Mouse (Mus musculus): ENCODE data around the gene Ikbkg. TPM values are rescaled to one million over a fixed set of nuclear protein-coding genes. Genes with fewer than 3 reads are reported as not detected.
"Not testable (repeated sequence)": the region's sequence is repeated elsewhere in the genome, so short reads cannot be mapped to it uniquely, and the experiment has no call there.

Gene Ikbkg
- total RNA-seq, 2 experiments from 2014 or later, result 45.7 to 48.4 TPM

GRCm38 (mm10) chrX:74428826-74429276 is 35.8 kb downstream of the Ikbkg start, which contains the start of gene G6pdx:
TSS of gene G6pdx (minus strand) at chrX:74429194.
- intact Hi-C loops (cut with DNase I), result loop anchor here (10.0 kb wide), 2 partner anchors 464 to 714 kb away; partner anchors contain the start of genes Abcd1, Bcap31 and Hcfc1
- peak; percentile 91 for DNase-seq

GRCm38 (mm10) chrX:74429290-74429821 is 36.3 kb downstream of the Ikbkg start:
- peak; percentile 81 to 85 for DNase-seq
- intact Hi-C loops (cut with DNase I), result loop anchor here (10.0 kb wide), 2 partner anchors 465 to 715 kb away; partner anchors contain the start of genes Abcd1, Bcap31 and Hcfc1

GRCm38 (mm10) chrX:74451157-74451912 is 58.2 kb downstream of the Ikbkg start:
- DNase-seq, result no peak
- intact Hi-C loops (cut with DNase I), result no loop called here

- intact Hi-C loops (cut with DNase I), result no loop called here
- DNase-seq, result no peak
Observed at GRCm38 (mm10) chrX:74452773-74453172, 59.7 kb downstream of the Ikbkg start.

GRCm38 (mm10) chrX:74481349-74481885 is 88.3 kb downstream of the Ikbkg start, which contains the start of gene Gm6880:
TSS of gene Gm6880 (minus strand) at chrX:74481399.
- intact Hi-C loops (cut with DNase I), result not testable (repeated sequence)

GRCm38 (mm10) chrX:74497131-74497530 is 104.0 kb downstream of the Ikbkg start:
- peak in 1 of 2 experiments; percentile 0 for DNase-seq
- intact Hi-C loops (cut with DNase I), result no loop called here

More at GRCm38 (mm10) chrX:74481349-74481885, 88.3 kb downstream of the Ikbkg start, which contains the start of gene Gm6880:
- DNase-seq, result not testable (repeated sequence)

Other genes with a start within 250 kb of the Ikbkg start
- gene Tex28, start 225.5 kb upstream of the Ikbkg start, total RNA-seq (2021), result not detected
- not detected for gene Tktl1, start 216.0 kb upstream of the Ikbkg start, total RNA-seq (2021)
- gene Flna, start 143.5 kb upstream of the Ikbkg start, total RNA-seq (2021), result 100 to 1,000 TPM; 245 TPM
- 10 to 100 TPM; 39.7 to 47.5 TPM for gene Emd, start 138.6 kb upstream of the Ikbkg start, total RNA-seq (2021)
- gene Rpl10, start 122.5 kb upstream of the Ikbkg start, total RNA-seq (2021), result 100 to 1,000 TPM; 247 to 291 TPM
- 10 to 100 TPM; 40.4 to 44.1 TPM for gene Taz, start 111.4 kb upstream of the Ikbkg start, total RNA-seq (2021)
- gene Dnase1l1, start 111.0 kb upstream of the Ikbkg start, total RNA-seq (2021), result 10 to 100 TPM; 14.7 to 17.7 TPM
- gene Atp6ap1, start 96.2 kb upstream of the Ikbkg start, total RNA-seq (2021), result 100 to 1,000 TPM; 119 to 123 TPM
- gene Gdi1, start 88.3 kb upstream of the Ikbkg start, total RNA-seq (2021), result 10 to 100 TPM; 88.1 to 93.0 TPM
- 10 to 100 TPM; 29.9 to 33.9 TPM for gene Fam50a, start 80.3 kb upstream of the Ikbkg start, total RNA-seq (2021)
- gene Plxna3, start 64.2 kb upstream of the Ikbkg start, total RNA-seq (2021), result 1 to 10 TPM; 1.8 to 2.3 TPM
- gene Lage3, start 39.7 kb upstream of the Ikbkg start, total RNA-seq (2021), result 10 to 100 TPM; 44.3 to 45.0 TPM
- 10 to 100 TPM; 47.1 to 53.3 TPM for gene Ubl4a, start 20.1 kb upstream of the Ikbkg start, total RNA-seq (2021)
- 1 to 10 TPM; 7.6 to 7.8 TPM for gene Slc10a3, start 19.9 kb upstream of the Ikbkg start, total RNA-seq (2021)
- 10 to 100 TPM; 20.7 to 22.7 TPM for gene Fam3a, start within 50 bp of the Ikbkg start, total RNA-seq (2021)
- gene G6pdx, start 35.9 kb downstream of the Ikbkg start, total RNA-seq (2021), result 10 to 100 TPM in 1 of 2 experiments, 1 to 10 TPM in 1; 9.3 to 10.4 TPM
- gene Gm6880, start 88.1 kb downstream of the Ikbkg start, total RNA-seq (2021), result not detected
- gene Olfr1326-ps1, start 181.6 kb downstream of the Ikbkg start, total RNA-seq (2021), result not detected
- not detected for gene Olfr1325, start 199.4 kb downstream of the Ikbkg start, total RNA-seq (2021)